12 mouse cellular contexts compared by ENCODE assay signal in the genomic region with DNA sequence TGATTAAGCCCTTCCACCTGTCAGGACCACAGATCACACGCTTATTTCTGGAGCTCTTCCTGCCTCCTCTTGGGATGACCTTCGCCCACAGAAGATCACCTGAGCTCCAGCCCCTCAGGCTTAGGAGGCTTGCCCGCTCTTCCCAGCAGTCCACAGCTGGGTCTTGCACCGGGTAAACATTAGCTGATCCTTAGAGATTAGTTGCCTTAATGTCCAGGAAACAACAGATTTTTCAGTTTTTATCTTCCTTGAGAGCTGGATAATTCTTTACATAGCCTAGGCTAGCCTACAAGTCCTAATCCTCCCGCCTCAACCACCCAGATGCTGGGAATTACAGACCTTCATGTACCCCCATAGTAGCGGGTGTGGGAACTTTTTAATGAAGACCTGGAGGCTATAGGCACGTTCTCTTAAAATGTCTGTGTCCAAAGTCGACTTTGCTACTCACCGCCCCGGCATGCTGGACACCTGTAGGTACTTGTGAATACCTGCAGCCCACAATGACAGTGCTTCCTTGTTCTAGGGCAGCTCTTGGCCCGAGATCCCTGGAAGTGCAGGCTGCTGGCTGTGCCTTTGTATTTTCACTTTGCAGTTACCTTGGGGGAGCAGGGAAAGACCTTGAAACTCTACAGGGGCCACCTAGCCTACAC. TPM values are rescaled to one million over a fixed set of nuclear protein-coding genes. Genes with fewer than 3 reads are reported as not detected.
DNase-seq lines count a peak whose midpoint lies in the region; ATAC-seq and TF ChIP-seq lines count a peak whose summit lies in the region.
"Had no signal": no experiment of that assay in that cellular context is flagged by ENCODE, and none has a peak within 500 bp of the region (broad histone marks: within the 10 kb centered on the region; RNA-seq: fewer than 3 reads in every experiment).

No protein-coding gene starts in this region.

- TF ChIP-seq EP300 in liver, postnatal 0 days (IDR thresholded peaks at IDR 0.05; ENCODE audit: low read depth), result no peak

- no peak for DNase-seq in heart, postnatal 36 days
- DNase-seq in G1E (ENCODE audit: low spot score), result no peak
- DNase-seq in kidney, adult 18-20 months, result peak; percentile 49
- no peak for DNase-seq in liver, postnatal 0 days
- DNase-seq in right cerebral cortex, adult 18-20 months, result no peak
- no peak for DNase-seq in layer of hippocampus, postnatal 10 days (ENCODE audit: low spot score in 2 of 2)

- no peak overlapping the region for H3K4me3 ChIP-seq in heart, embryonic 14.5 days (ENCODE audit: control insufficient read depth in 1 of 2, insufficient read depth in 1 of 2, low read depth in 1 of 2, low read length in 2 of 2)
- H3K4me3 ChIP-seq in G1E (ENCODE audit: low read depth, low read length), result peak overlapping the region; percentile 60; the same call in 1 of the 2 replicates
- H3K4me3 ChIP-seq in liver, postnatal 0 days (ENCODE audit: low read depth, low read length), result peak overlapping the region; percentile 22; the same call in 1 of the 2 replicates
- H3K4me3 ChIP-seq in hindbrain, embryonic 12.5 days, result no peak overlapping the region
- H3K4me3 ChIP-seq: limb, embryonic 12.5 days had no signal

- peaks cover 18 to 31% of the 10 kb centered on the region in 2 experiments for H3K4me1 ChIP-seq in heart, embryonic 14.5 days (ENCODE audit: control insufficient read depth in 2 of 2, insufficient read depth in 2 of 2, low read length in 2 of 2)
- peaks cover 74% of the 10 kb centered on the region for H3K4me1 ChIP-seq in G1E (ENCODE audit: insufficient read depth, low read depth, low read length)
- peaks cover 50% of the 10 kb centered on the region for H3K4me1 ChIP-seq in liver, postnatal 0 days (ENCODE audit: insufficient read depth)
- H3K4me1 ChIP-seq in hindbrain, embryonic 12.5 days, result peaks cover 17% of the 10 kb centered on the region

- peaks cover 10% of the 10 kb centered on the region for H3K36me3 ChIP-seq in heart, embryonic 14.5 days (ENCODE audit: control insufficient read depth, insufficient read depth, low read length)
- H3K36me3 ChIP-seq in G1E (replicated peaks), result peaks cover 18% of the 10 kb centered on the region
- H3K36me3 ChIP-seq in liver, postnatal 0 days (replicated peaks; ENCODE audit: insufficient read depth, low read length), result peaks cover 16% of the 10 kb centered on the region
- H3K36me3 ChIP-seq in hindbrain, embryonic 12.5 days, result peaks cover 9% of the 10 kb centered on the region

- peak overlapping the region; percentile 49 for H3K4me2 ChIP-seq in heart, embryonic 14.5 days (ENCODE audit: low read length)
- peak overlapping the region; percentile 31 for H3K4me2 ChIP-seq in liver, postnatal 0 days (ENCODE audit: low read depth, low read length)
- no peak overlapping the region for H3K4me2 ChIP-seq in hindbrain, embryonic 12.5 days (replicated peaks)
- H3K4me2 ChIP-seq: limb, embryonic 12.5 days had no signal

- H3K27me3 ChIP-seq in heart, embryonic 14.5 days (ENCODE audit: control insufficient read depth, insufficient read depth, low read length), result no peaks in the 10 kb centered on the region
- no peaks in the 10 kb centered on the region for H3K27me3 ChIP-seq in G1E (ENCODE audit: insufficient read depth, low read length)
- H3K27me3 ChIP-seq in liver, postnatal 0 days (ENCODE audit: insufficient read depth, low read length), result no peaks in the 10 kb centered on the region
- no peaks in the 10 kb centered on the region for H3K27me3 ChIP-seq in hindbrain, embryonic 12.5 days

- H3K27ac ChIP-seq in heart, embryonic 14.5 days (replicated peaks in 1 of 2; ENCODE audit: control insufficient read depth in 1 of 2, insufficient read depth in 1 of 2, low read depth in 2 of 2, low read length in 2 of 2), result no peak overlapping the region
- H3K27ac ChIP-seq in liver, postnatal 0 days (ENCODE audit: low read depth), result no peak overlapping the region
- no peak overlapping the region for H3K27ac ChIP-seq in hindbrain, embryonic 12.5 days
- H3K27ac ChIP-seq: limb, embryonic 12.5 days had no signal

- no peak for TF ChIP-seq CTCF in G1E (IDR thresholded peaks at IDR 0.05; ENCODE audit: low read depth, low read length)
- TF ChIP-seq CTCF in liver, postnatal 0 days (IDR thresholded peaks at IDR 0.05; ENCODE audit: low read depth), result no peak

- peak overlapping the region; percentile 53; the same call in 1 of the 2 replicates for H3K9ac ChIP-seq in heart, embryonic 14.5 days (ENCODE audit: low read length)
- H3K9ac ChIP-seq in liver, postnatal 0 days (replicated peaks), result 0 out of 2 replicates have a peak overlapping the region, but pooled peaks have one; percentile 34
- H3K9ac ChIP-seq in hindbrain, embryonic 12.5 days, result no peak overlapping the region
- H3K9ac ChIP-seq: limb, embryonic 12.5 days had no signal

- no peaks in the 10 kb centered on the region for H3K9me3 ChIP-seq in heart, embryonic 14.5 days (ENCODE audit: control insufficient read depth, low read length)
- no peaks in the 10 kb centered on the region for H3K9me3 ChIP-seq in G1E (replicated peaks)
- no peaks in the 10 kb centered on the region for H3K9me3 ChIP-seq in liver, postnatal 0 days (ENCODE audit: low read length)
- no peaks in the 10 kb centered on the region for H3K9me3 ChIP-seq in hindbrain, embryonic 12.5 days (replicated peaks)
- H3K9me3 ChIP-seq: limb, embryonic 12.5 days had no signal

- WGBS in heart, embryonic 14.5 days, result 48% methylated on average over 11 of the region's 11 CpGs
- WGBS in liver, postnatal 0 days (ENCODE audit: insufficient replicate concordance), result 56% methylated on average over 11 of the region's 11 CpGs
- 51% methylated on average over 11 of the region's 11 CpGs for WGBS in hindbrain, embryonic 12.5 days

- intact Hi-C loops in heart, postnatal 36 days (cut with DNase I), result no loop called here

- ATAC-seq in heart, embryonic 14.5 days (ENCODE audit: insufficient number of reproducible peaks, insufficient read depth, low FRiP score, low read depth), result no peak
- no peak for ATAC-seq in G1E (ENCODE audit: extremely low read depth, insufficient number of reproducible peaks, low FRiP score, poor library complexity, severe bottlenecking)
- no peak for ATAC-seq in liver, postnatal 0 days
- no peak for ATAC-seq in hindbrain, embryonic 12.5 days (ENCODE audit: low FRiP score)

RNA-seq across cellular contexts. Expression of a gene that starts 2.3 kb away (rescaled TPM):
- polyA plus RNA-seq in heart, embryonic 14.5 days (2014; fragmentation: Nextera tagmentation; extraction: Ambion mirVana), result 53.4 and 62.9 TPM in 2 replicates
- 10 to 100 TPM; 40.4 to 44.9 TPM for total RNA-seq in heart, postnatal 36 days (2021)
- total RNA-seq in G1E (2014; fragmentation: Nextera tagmentation), result 184 and 210 TPM in 2 replicates
- total RNA-seq in G1E (2017), result 114 and 161 TPM in 2 replicates
- polyA plus RNA-seq in G1E (2012), result 710 and 1,104 TPM in 2 replicates
- polyA plus RNA-seq in liver, postnatal 0 days (2015; fragmentation: Nextera tagmentation; extraction: Ambion mirVana), result 29.2 and 29.8 TPM in 2 replicates
- polyA plus RNA-seq in hindbrain, embryonic 12.5 days (2016; fragmentation: Nextera tagmentation; extraction: Ambion mirVana), result 46.6 and 50.6 TPM in 2 replicates
- 10 to 100 TPM; 35.7 to 46.1 TPM for total RNA-seq in layer of hippocampus, postnatal 10 days (2021)

RNA-seq across cellular contexts. Expression of a gene that starts 18.7 kb away (rescaled TPM):
- polyA plus RNA-seq in heart, embryonic 14.5 days (2014; fragmentation: Nextera tagmentation; extraction: Ambion mirVana), result 8.3 and 8.4 TPM in 2 replicates
- total RNA-seq in heart, postnatal 36 days (2021), result 1 to 10 TPM; 5.8 to 6.1 TPM
- total RNA-seq in G1E (2014; fragmentation: Nextera tagmentation) (19.4 and 23.7 TPM in 2 replicates), G1E (2017) (10.0 and 10.6 TPM in 2 replicates)
- polyA plus RNA-seq in G1E (2012), result 6.1 and 7.1 TPM in 2 replicates
- 1.5 and 2.2 TPM in 2 replicates for polyA plus RNA-seq in liver, postnatal 0 days (2015; fragmentation: Nextera tagmentation; extraction: Ambion mirVana)
- 44.8 and 47.2 TPM in 2 replicates for polyA plus RNA-seq in hindbrain, embryonic 12.5 days (2016; fragmentation: Nextera tagmentation; extraction: Ambion mirVana)
- 100 to 1,000 TPM; 184 to 186 TPM for total RNA-seq in layer of hippocampus, postnatal 10 days (2021)

RNA-seq across cellular contexts. Expression of a gene that starts 34.5 kb away (rescaled TPM):
- not detected in 2 replicates for polyA plus RNA-seq in heart, embryonic 14.5 days (2014; fragmentation: Nextera tagmentation; extraction: Ambion mirVana)
- total RNA-seq in heart, postnatal 36 days (2021), result under 1 TPM in 1 of 2 experiments, not detected in 1; 0.11 TPM
- total RNA-seq in G1E (2014; fragmentation: Nextera tagmentation) (not detected in 2 replicates), G1E (2017) (0.05 and 0.06 TPM in 2 replicates)
- 0.07 and 0.16 TPM in 2 replicates for polyA plus RNA-seq in G1E (2012)
- polyA plus RNA-seq in liver, postnatal 0 days (2015; fragmentation: Nextera tagmentation; extraction: Ambion mirVana), result 0.06 TPM in 1 of 2 replicates, not detected in the other
- 0.18 and 0.39 TPM in 2 replicates for polyA plus RNA-seq in hindbrain, embryonic 12.5 days (2016; fragmentation: Nextera tagmentation; extraction: Ambion mirVana)
- total RNA-seq in layer of hippocampus, postnatal 10 days (2021), result under 1 TPM in 1 of 2 experiments, not detected in 1; 0.18 TPM
- total RNA-seq: hematopoietic stem cell, adult 5-6 weeks; neutrophil, adult 5-6 weeks had no signal
- polyA plus RNA-seq: embryonic facial prominence, embryonic 11.5 days had no signal

Comparison
In these comparisons a context has a peak if more than half of its experiments do, and no peak if none do; other contexts are left out.
1. H3K4me3 ChIP-seq: peak in G1E (single experiment) and liver, postnatal 0 days (single experiment); none in heart, embryonic 14.5 days (0 of 2) and hindbrain, embryonic 12.5 days (single experiment).
2. RNA of a gene that starts 2.3 kb away (polyA plus RNA-seq): 710 to 1,104 TPM in G1E; 53.4 to 62.9 TPM in heart, embryonic 14.5 days, 46.6 to 50.6 TPM in hindbrain, embryonic 12.5 days and 29.2 to 29.8 TPM in liver, postnatal 0 days; every median in the first group is over 10 times any median in the second.